Mouse (Mus musculus) olfactory bulb, adult 2 months (tissue): ENCODE results near the gene Creb3l4.

Experiments used
- CTCF ChIP-seq: fragments of 200-500 bp; IDR thresholded peaks from 2 replicates; pipeline ENCODE4 v1.5.1; 2012; ENCODE audit warnings: low read depth, mild to moderate bottlenecking, low read length, moderate library complexity; ENCODE audit not compliant: insufficient read depth
- POLR2A ChIP-seq: fragments of 200-500 bp; IDR thresholded peaks from 2 replicates; pipeline ENCODE4 v1.6.1; 2012; ENCODE audit warnings: mild to moderate bottlenecking, low read depth, low read length, moderate library complexity; ENCODE audit not compliant: insufficient read depth

GRCm38 (mm10) chr3:90208662-90209061 lies 34.6 kb downstream of the Creb3l4 start:
- no peak for TF ChIP-seq CTCF
- no peak for TF ChIP-seq POLR2A
